Mouse (Mus musculus): ENCODE results near the gene Lypd6. TPM values are rescaled to one million over a fixed set of nuclear protein-coding genes. Genes with fewer than 3 reads are reported as not detected.
A peak's percentile ranks its signal among the peaks of the same experiment; 100 is the strongest.

Gene Lypd6
- total and polyA plus RNA-seq, 2 experiments from 2014 or later = 0.52 TPM; not detected in 1

DNA sequence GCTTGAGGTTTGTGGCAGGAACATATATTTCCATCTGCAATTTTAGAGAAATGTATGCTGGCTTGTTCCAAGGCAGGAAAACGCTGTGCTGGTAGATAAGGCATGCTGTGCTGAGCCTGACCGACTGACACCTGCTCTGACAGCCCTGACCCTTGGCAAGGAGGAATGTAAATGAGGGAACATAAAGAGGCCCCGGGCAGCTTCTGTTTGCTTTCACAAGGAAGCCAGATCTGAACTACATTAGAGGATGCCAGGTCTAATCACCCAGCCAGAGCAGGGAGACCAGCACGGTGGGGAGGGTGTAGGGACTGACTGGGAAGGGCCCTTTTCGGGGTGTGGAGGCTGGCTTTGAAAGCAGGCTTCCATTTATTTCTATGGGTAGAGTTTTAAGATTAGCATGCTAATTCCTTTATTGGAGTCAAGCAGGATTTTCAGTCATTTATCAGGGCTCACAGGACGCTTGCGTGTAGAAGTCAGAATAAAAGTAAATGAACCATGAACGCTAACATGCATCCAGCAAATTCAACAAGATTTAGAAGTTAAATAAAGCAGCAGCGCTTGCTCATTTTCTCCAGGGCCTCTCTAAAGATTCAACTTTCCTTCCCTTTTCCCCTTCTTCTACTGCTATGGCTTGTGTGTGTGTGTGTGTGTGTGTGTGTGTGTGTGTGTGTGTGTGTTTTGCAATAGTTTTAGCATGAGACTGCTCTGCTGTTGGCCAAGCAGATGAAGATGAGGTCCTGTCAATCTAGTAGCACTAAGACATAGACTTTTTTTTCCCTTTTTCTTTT lies 34.3 kb downstream of the Lypd6 start:
- no peak overlapping the region for H3K4me2 ChIP-seq (ENCODE audit: low read depth, low read length)
- no peak overlapping the region for H3K4me3 ChIP-seq (ENCODE audit: low read depth, low read length)
- H3K9ac ChIP-seq (replicated peaks; ENCODE audit: low read depth, low read length) = no peak overlapping the region
- ATAC-seq (ENCODE audit: insufficient read depth, low read depth) (peak; percentile 27; the same call in 1 of the 2 replicates), DNase-seq (ENCODE audit: low spot score) (no peak)
- 43% methylated on average over 9 of the region's 9 CpGs for WGBS
- TF ChIP-seq CTCF (IDR thresholded peaks at IDR 0.05; ENCODE audit: low read depth) = no peak
- no peak for TF ChIP-seq EP300 (IDR thresholded peaks at IDR 0.05; ENCODE audit: low read depth)
- H3K27me3 ChIP-seq (ENCODE audit: control insufficient read depth, insufficient read depth, low read length) = no peaks in the 10 kb centered on the region
- no peaks in the 10 kb centered on the region for H3K4me1 ChIP-seq (ENCODE audit: control insufficient read depth, insufficient read depth)
- no peak overlapping the region for H3K27ac ChIP-seq (ENCODE audit: low read depth)
- H3K36me3 ChIP-seq (replicated peaks; ENCODE audit: control insufficient read depth, insufficient read depth, low read length) = no peaks in the 10 kb centered on the region
- H3K9me3 ChIP-seq (replicated peaks; ENCODE audit: control insufficient read depth, low read length) = no peaks in the 10 kb centered on the region

DNA sequence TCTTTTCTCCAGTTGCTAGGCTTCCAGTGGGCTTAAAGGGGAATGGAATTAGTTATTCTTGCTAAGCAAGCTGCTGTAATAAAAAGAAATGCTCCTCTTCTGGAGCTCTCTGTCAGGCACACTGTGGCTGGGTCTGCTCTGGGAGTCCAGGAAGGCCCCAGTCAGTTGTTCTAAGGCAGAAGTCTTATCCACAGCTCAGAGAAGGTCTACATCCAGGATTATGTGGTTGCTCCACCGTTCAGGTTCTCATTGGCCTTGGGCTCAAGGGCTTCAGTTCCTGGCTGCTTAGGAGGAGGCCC lies 34.9 kb downstream of the Lypd6 start:
- H3K9me3 ChIP-seq (replicated peaks; ENCODE audit: control insufficient read depth, low read length) = no peaks in the 10 kb centered on the region
- DNase-seq (ENCODE audit: low spot score) (no peak), ATAC-seq (ENCODE audit: insufficient read depth, low read depth) (no peak)
- H3K27me3 ChIP-seq (ENCODE audit: control insufficient read depth, insufficient read depth, low read length) = no peaks in the 10 kb centered on the region
- no peaks in the 10 kb centered on the region for H3K4me1 ChIP-seq (ENCODE audit: control insufficient read depth, insufficient read depth)
- no peak overlapping the region for H3K9ac ChIP-seq (replicated peaks; ENCODE audit: low read depth, low read length)
- WGBS = 76% methylated on average over 1 of the region's 1 CpGs
- H3K4me2 ChIP-seq (ENCODE audit: low read depth, low read length) = no peak overlapping the region
- TF ChIP-seq CTCF (IDR thresholded peaks at IDR 0.05; ENCODE audit: low read depth) = no peak
- TF ChIP-seq EP300 (IDR thresholded peaks at IDR 0.05; ENCODE audit: low read depth) = no peak
- H3K4me3 ChIP-seq (ENCODE audit: low read depth, low read length) = no peak overlapping the region
- no peak overlapping the region for H3K27ac ChIP-seq (ENCODE audit: low read depth)
- no peaks in the 10 kb centered on the region for H3K36me3 ChIP-seq (replicated peaks; ENCODE audit: control insufficient read depth, insufficient read depth, low read length)

DNA sequence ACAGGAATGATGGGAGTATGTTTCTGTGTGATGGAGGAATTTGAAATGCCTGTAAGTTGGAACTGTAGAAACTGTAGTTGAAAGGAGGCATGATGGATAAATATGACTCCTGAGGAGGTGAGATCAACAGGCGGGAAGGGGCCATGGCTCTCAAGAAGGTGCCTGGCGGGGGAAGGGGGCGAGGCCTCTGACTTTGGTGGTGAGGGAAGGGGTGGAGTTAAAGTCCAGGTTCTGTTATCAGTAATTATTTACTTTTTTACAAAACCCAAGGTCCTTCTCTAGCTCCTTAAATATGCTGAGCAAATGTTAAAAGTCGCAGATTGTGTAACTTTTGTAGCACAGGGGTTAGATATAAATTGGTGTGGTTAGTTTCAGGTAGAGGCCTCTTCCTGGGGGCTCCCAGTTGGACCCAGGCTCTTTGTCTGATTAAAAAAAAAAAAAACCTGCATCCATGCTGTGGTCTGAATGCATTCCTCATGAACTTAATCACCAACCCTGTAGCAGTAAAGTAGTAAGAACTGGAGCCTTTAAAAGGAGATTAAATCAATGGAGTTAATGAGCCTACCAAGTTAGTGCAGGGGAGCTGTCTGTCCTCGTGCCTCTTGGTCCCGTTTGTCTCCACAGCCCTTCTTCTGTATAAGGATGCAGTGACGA lies 37.7 kb downstream of the Lypd6 start:
- TF ChIP-seq EP300 (IDR thresholded peaks at IDR 0.05; ENCODE audit: low read depth) (no peak), CTCF (IDR thresholded peaks at IDR 0.05; ENCODE audit: low read depth) (no peak)
- Histone ChIP-seq H3K27ac (ENCODE audit: low read depth) (no peak overlapping the region), H3K4me3 (ENCODE audit: low read depth, low read length) (no peak overlapping the region), H3K4me1 (ENCODE audit: control insufficient read depth, insufficient read depth) (no peaks in the 10 kb centered on the region), H3K9me3 (replicated peaks; ENCODE audit: control insufficient read depth, low read length) (no peaks in the 10 kb centered on the region), H3K4me2 (ENCODE audit: low read depth, low read length) (no peak overlapping the region), H3K36me3 (replicated peaks; ENCODE audit: control insufficient read depth, insufficient read depth, low read length) (no peaks in the 10 kb centered on the region), H3K27me3 (ENCODE audit: control insufficient read depth, insufficient read depth, low read length) (no peaks in the 10 kb centered on the region), H3K9ac (replicated peaks; ENCODE audit: low read depth, low read length) (no peak overlapping the region)
- no peak for ATAC-seq (ENCODE audit: insufficient read depth, low read depth)
- no peak for DNase-seq (ENCODE audit: low spot score)
- 73% methylated on average over 7 of the region's 7 CpGs for WGBS

DNA sequence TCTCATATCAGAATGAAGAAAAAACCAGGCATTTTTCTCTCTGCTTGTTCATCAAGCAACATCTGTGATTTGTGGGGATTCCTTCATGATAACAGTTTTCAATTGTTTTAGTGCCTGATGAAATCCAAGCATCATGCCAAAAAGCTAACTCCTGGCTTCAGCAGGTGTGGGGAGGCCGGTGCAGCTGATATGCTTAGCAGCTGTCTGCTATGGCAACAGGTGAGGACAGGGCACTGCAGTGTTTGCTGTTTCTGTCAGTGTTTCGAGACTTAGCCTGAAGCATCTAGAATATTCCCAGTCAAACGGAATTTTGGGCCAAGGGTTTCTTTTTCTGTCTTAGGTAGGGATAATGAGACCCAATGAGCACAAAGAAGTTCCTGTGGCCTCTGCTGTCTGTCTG lies 39.4 kb downstream of the Lypd6 start:
- ATAC-seq (ENCODE audit: insufficient read depth, low read depth) (no peak), DNase-seq (ENCODE audit: low spot score) (no peak)
- Histone ChIP-seq H3K27me3 (ENCODE audit: control insufficient read depth, insufficient read depth, low read length) (no peaks in the 10 kb centered on the region), H3K9ac (replicated peaks; ENCODE audit: low read depth, low read length) (no peak overlapping the region), H3K4me2 (ENCODE audit: low read depth, low read length) (no peak overlapping the region), H3K27ac (ENCODE audit: low read depth) (no peak overlapping the region), H3K9me3 (replicated peaks; ENCODE audit: control insufficient read depth, low read length) (no peaks in the 10 kb centered on the region), H3K4me1 (ENCODE audit: control insufficient read depth, insufficient read depth) (0 out of 2 replicates have a peak, but pooled peaks cover 4% of the 10 kb centered on the region), H3K4me3 (ENCODE audit: low read depth, low read length) (no peak overlapping the region), H3K36me3 (replicated peaks; ENCODE audit: control insufficient read depth, insufficient read depth, low read length) (no peaks in the 10 kb centered on the region)
- 63% methylated on average over 3 of the region's 3 CpGs for WGBS
- TF ChIP-seq CTCF (IDR thresholded peaks at IDR 0.05; ENCODE audit: low read depth) (no peak), EP300 (IDR thresholded peaks at IDR 0.05; ENCODE audit: low read depth) (no peak)

DNA sequence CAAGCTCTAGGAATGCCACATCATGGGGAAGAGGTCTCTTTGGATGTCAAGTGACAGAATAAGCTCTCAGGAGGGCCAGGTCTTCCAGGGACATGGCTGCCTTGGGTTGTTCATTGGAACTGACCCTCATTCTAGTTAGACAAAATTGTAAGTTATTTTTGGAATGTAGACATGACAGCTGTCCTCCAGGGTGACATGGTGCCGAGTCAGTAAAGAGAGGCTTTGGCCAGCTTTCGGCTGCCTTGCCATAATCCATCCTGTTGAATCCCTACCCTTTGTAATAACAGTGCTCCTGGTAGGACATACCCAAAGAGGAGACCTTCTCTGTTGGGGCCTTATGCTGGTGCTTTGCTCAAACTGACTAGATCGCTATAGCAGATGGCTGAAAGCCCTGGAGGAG lies 39.8 kb downstream of the Lypd6 start:
- DNase-seq (ENCODE audit: low spot score) = no peak
- TF ChIP-seq EP300 (IDR thresholded peaks at IDR 0.05; ENCODE audit: low read depth) (no peak), CTCF (IDR thresholded peaks at IDR 0.05; ENCODE audit: low read depth) (no peak)
- Histone ChIP-seq H3K9me3 (replicated peaks; ENCODE audit: control insufficient read depth, low read length) (no peaks in the 10 kb centered on the region), H3K27me3 (ENCODE audit: control insufficient read depth, insufficient read depth, low read length) (no peaks in the 10 kb centered on the region), H3K4me3 (ENCODE audit: low read depth, low read length) (no peak overlapping the region), H3K27ac (ENCODE audit: low read depth) (no peak overlapping the region), H3K4me2 (ENCODE audit: low read depth, low read length) (no peak overlapping the region), H3K36me3 (replicated peaks; ENCODE audit: control insufficient read depth, insufficient read depth, low read length) (no peaks in the 10 kb centered on the region), H3K4me1 (ENCODE audit: control insufficient read depth, insufficient read depth) (0 out of 2 replicates have a peak, but pooled peaks cover 7% of the 10 kb centered on the region), H3K9ac (replicated peaks; ENCODE audit: low read depth, low read length) (no peak overlapping the region)
- ATAC-seq (ENCODE audit: insufficient read depth, low read depth) = no peak
- 57% methylated on average over 3 of the region's 3 CpGs for WGBS
